Mouse (Mus musculus) liver, embryonic 14.5 days (tissue): ENCODE measurements around the gene Neu3.
"Not testable (repeated sequence)": the region's sequence is repeated elsewhere in the genome, so short reads cannot be mapped to it uniquely, and the experiment has no call there.

Experiments used
- CTCF ChIP-seq: IDR thresholded peaks from 2 replicates; pipeline ENCODE4 v1.5.1; 2016; ENCODE audit warnings: antibody characterized with exemption, low read depth, control low read depth
- EP300 ChIP-seq: IDR thresholded peaks from 2 replicates; pipeline ENCODE4 v1.6.1; 2016; ENCODE audit warnings: antibody characterized with exemption, low read depth

DNA sequence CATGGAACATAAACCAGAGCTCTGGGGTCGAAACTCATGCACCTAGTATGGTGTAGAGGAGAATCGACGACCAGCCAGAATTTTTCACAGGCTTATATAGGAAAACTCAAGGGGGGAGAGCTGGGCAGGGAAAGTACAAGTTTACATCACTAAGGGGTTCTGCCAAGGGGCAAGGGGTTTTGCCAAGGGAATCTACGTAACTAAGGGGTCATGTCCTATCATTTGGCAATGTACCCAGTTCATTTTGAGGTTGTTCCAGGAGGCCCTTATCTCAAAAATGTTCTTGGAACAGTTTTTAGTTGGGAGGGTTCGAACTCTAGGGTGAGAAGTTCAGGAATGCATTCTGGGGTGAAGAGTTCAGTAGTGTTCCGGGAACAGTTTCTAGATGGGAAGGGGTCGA, 21.2 kb downstream of the Neu3 start:
- not testable (repeated sequence) for TF ChIP-seq EP300, CTCF
